Mouse (Mus musculus) leukemia stem cell, adult 10-12 weeks (primary cell): ENCODE data around the gene Zfp300. TPM values are rescaled to one million over a fixed set of nuclear protein-coding genes. Genes with fewer than 3 reads are reported as not detected.

Experiments
- polyA plus RNA-seq: library from polyadenylated mRNA; stranded (reverse); fragments of >175 nt; gene quantifications from 2 replicates; pipeline ENCODE4 v1.2.3, GENCODE M21; 2012; ENCODE audit warnings: low replicate concordance

Gene Zfp300
- not detected in 2 replicates for polyA plus RNA-seq

DNA sequence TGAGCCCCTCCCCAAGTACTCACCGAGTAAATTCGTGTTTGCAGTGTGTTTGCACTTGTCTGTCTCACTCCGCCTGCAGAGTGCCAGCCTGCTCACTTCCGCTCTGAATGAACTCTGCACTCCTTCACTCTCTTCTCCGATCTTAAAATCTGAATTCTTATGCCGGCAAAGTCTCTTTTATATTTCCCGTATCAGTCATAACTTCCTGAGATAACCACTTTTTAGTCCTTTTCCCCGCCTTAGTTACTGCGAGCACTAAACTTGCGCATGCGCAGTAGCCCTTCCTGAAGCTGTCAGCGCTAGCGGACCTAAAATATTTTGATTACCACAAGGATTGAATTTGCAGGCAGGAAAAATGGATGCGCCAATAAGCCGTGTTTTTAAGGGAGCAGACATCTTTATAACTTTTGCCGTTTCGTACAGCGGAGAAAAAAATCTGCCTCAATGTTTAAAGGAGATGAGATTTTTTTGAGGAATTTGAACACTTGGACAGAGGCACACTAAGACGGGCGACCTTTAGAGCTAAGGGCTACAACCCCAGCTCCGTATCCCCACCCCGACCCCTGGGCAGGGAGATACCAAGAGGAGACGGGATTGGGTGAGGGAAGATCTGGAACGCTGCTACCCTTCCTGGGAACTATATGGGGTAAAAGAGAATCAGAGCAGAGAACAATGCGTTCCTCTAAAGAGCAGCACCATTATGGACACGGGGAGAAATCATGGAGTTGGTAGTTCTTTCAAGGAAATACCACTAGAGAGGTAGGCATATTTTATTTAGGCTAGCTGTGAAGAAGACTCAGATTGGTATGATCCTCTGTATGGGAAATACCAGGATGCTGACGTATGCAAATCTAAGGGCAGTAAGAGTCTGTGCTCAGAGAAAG is at the start of gene Zfp300:
Zfp300 (minus strand) TSS at position 545 of the 884 bp plus-strand sequence.

GRCm38 (mm10) chrX:21115520-21115919 is 26.2 kb upstream of the Zfp300 start, which contains the start of gene Ssxa1:
TSS of gene Ssxa1 (plus strand) at chrX:21115820.

DNA sequence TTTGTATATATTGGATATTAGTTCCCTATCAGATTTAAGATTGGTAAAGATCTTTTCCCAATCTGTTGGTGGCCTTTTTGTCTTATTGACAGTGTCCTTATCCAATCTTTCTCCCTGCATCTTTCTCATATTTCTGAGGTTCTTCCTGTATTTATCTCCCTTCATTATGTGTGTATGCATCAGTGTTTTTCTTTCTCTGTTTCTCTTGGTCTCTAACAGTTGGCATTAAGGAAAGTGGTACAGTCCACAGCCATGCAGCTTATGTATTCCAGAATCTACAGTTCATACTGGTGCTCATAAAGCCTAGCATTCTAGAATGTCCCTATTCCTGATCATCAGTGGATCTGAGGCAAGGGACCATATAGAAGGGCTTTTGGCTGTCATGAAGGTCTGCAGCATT is 21.2 kb downstream of the Zfp300 start, which contains the start of gene Spaca5:
Spaca5 (plus strand) TSS at position 301 of the 400 bp plus-strand sequence.

DNA sequence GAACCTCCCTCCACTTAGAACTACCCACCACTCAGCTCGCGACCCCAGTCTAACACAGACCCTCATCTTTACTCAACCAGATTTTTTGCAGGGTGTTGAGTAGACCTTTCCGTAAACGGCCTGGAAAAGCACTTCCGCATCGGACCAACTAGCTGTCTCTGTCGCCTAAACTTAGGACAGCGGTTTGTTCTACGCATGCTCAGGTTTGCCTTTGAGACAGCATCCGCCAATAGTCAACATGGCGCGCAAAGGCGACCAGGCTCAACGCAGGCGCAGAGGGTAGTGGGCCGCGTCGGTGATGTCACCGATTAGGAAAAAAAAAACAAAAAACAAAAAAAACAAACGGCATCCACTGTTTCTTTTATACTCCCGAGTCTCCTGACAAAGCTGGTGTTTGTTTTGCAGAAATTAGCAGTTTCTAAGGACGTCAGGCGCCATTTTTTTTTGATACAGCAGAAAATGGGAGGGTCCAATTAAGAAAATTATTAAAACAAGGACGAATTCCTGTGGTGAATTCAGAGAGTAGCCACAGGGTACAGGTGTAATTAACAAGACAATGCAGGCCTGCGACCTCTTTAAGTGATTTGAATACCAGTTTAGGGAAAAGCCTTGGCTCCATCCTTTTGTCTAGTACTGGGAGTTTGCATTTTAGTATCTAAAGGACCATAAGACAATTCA is 27.3 kb downstream of the Zfp300 start, which contains the start of gene Zfp182:
Zfp182 (minus strand) TSS at position 451 of the 678 bp plus-strand sequence.

Other genes with a start within 250 kb of the Zfp300 start
- gene Timp1, start 219.4 kb downstream of the Zfp300 start, polyA plus RNA-seq: 4.3 TPM in 1 of 2 replicates, not detected in the other
- 1.5 and 3.4 TPM in 2 replicates for gene Syn1, start 168.5 kb downstream of the Zfp300 start, polyA plus RNA-seq
- 134 and 165 TPM in 2 replicates for gene Cfp, start 158.0 kb downstream of the Zfp300 start, polyA plus RNA-seq
- gene Elk1, start 138.9 kb downstream of the Zfp300 start, polyA plus RNA-seq: 8.6 and 17.5 TPM in 2 replicates
- 6.5 and 14.1 TPM in 2 replicates for gene Uxt, start 127.5 kb downstream of the Zfp300 start, polyA plus RNA-seq
- gene Zfp182, start 27.2 kb downstream of the Zfp300 start, polyA plus RNA-seq: 0.18 TPM in 1 of 2 replicates, not detected in the other
- gene Spaca5, start 21.1 kb downstream of the Zfp300 start, polyA plus RNA-seq: not detected in 2 replicates
- gene Ssxa1, start 26.3 kb upstream of the Zfp300 start, polyA plus RNA-seq: not detected in 2 replicates
- gene Gm21876, start 86.1 kb upstream of the Zfp300 start, polyA plus RNA-seq: not detected in 2 replicates